In the genomic region with DNA sequence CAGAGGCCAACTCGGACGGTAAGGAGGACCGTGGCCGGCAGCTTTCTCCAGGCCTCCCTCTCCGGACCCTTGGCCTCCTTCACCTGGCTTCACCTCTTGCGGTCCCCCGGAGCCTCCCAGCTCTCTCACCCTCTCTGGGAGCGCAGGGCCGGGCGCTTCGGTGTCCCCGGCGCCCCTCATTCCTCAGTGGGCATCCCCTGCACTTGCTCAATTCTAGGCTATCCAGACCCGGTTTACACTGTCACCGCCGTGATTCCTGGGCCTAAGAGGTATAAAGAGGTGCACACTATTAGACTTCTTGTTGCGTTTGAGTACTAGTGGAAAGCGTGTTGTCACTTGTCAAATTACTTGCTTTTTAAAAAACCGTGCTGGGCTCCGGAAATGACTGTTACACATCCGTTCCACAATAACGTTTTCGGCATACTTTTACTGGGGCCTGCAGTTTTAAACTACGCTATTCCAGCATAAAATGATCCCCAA, we compare ENCODE assay signal across 8 mouse cellular contexts. TPM values are rescaled to one million over a fixed set of nuclear protein-coding genes. Genes with fewer than 3 reads are reported as not detected.
DNase-seq lines count a peak whose midpoint lies in the region; ATAC-seq lines count a peak whose summit lies in the region.

No protein-coding gene starts in this region.

- no peaks in the 10 kb centered on the region for H3K27me3 ChIP-seq in kidney, embryonic 16.5 days (ENCODE audit: insufficient read depth, low read length)
- no peaks in the 10 kb centered on the region for H3K27me3 ChIP-seq in hindbrain, embryonic 16.5 days (replicated peaks; ENCODE audit: control insufficient read depth, insufficient read depth, low read length)
- no peaks in the 10 kb centered on the region for H3K27me3 ChIP-seq in midbrain, embryonic 13.5 days

- H3K4me2 ChIP-seq in kidney, embryonic 16.5 days (replicated peaks; ENCODE audit: low read depth, low read length) = peak overlapping the region; percentile 87
- peak overlapping the region; percentile 96 for H3K4me2 ChIP-seq in hindbrain, embryonic 16.5 days (ENCODE audit: low read length)
- peak overlapping the region; percentile 85 for H3K4me2 ChIP-seq in midbrain, embryonic 13.5 days (replicated peaks)

- peak overlapping the region; percentile 98 for H3K4me3 ChIP-seq in kidney, embryonic 16.5 days (ENCODE audit: low read length)
- H3K4me3 ChIP-seq in hindbrain, embryonic 16.5 days (ENCODE audit: low read length) = peak overlapping the region; percentile 100
- H3K4me3 ChIP-seq in midbrain, embryonic 13.5 days (replicated peaks) = peak overlapping the region; percentile 76

- no peak for DNase-seq in kidney, adult 18-20 months
- peak; percentile 33 for DNase-seq in c-Kit-negative CD71-positive TER-119-positive erythroid progenitor cells, embryonic 14.5 days (ENCODE audit: low read depth, low spot score)
- no peak for DNase-seq in gastrocnemius, postnatal 10 days
- no peak for DNase-seq in frontal cortex, postnatal 36 days (ENCODE audit: low spot score in 2 of 2)

- no peaks in the 10 kb centered on the region for H3K36me3 ChIP-seq in kidney, embryonic 16.5 days (ENCODE audit: insufficient read depth, low read length)
- H3K36me3 ChIP-seq in hindbrain, embryonic 16.5 days (ENCODE audit: control insufficient read depth, insufficient read depth, low read length) = peaks cover 3% of the 10 kb centered on the region; the same call in 1 of the 2 replicates
- peaks cover 7% of the 10 kb centered on the region; the same call in 1 of the 2 replicates for H3K36me3 ChIP-seq in midbrain, embryonic 13.5 days

- peak overlapping the region; percentile 90 for H3K27ac ChIP-seq in kidney, embryonic 16.5 days (ENCODE audit: low read length)
- peak overlapping the region; percentile 91 for H3K27ac ChIP-seq in hindbrain, embryonic 16.5 days (ENCODE audit: low read depth, low read length)
- peak overlapping the region; percentile 87 for H3K27ac ChIP-seq in midbrain, embryonic 13.5 days

- no peaks in the 10 kb centered on the region for H3K9me3 ChIP-seq in kidney, embryonic 16.5 days (ENCODE audit: low read length)
- H3K9me3 ChIP-seq in hindbrain, embryonic 16.5 days (ENCODE audit: control insufficient read depth, low read length) = no peaks in the 10 kb centered on the region
- H3K9me3 ChIP-seq in midbrain, embryonic 13.5 days = no peaks in the 10 kb centered on the region

- H3K4me1 ChIP-seq in kidney, embryonic 16.5 days (ENCODE audit: insufficient read depth, low read length) = peaks cover 8% of the 10 kb centered on the region
- peaks cover 13% of the 10 kb centered on the region for H3K4me1 ChIP-seq in hindbrain, embryonic 16.5 days (ENCODE audit: control insufficient read depth, insufficient read depth, low read depth, low read length)
- H3K4me1 ChIP-seq in midbrain, embryonic 13.5 days (replicated peaks) = peaks cover 23% of the 10 kb centered on the region

- peak overlapping the region; percentile 99 for H3K9ac ChIP-seq in kidney, embryonic 16.5 days (replicated peaks; ENCODE audit: low read length)
- peak overlapping the region; percentile 97 for H3K9ac ChIP-seq in hindbrain, embryonic 16.5 days (ENCODE audit: low read depth, low read length)
- peak overlapping the region; percentile 98 for H3K9ac ChIP-seq in midbrain, embryonic 13.5 days (replicated peaks)

- ATAC-seq in kidney, embryonic 16.5 days (ENCODE audit: low FRiP score, low TSS enrichment) = peak; percentile 69
- no peak for ATAC-seq in hindbrain, embryonic 16.5 days
- peak; percentile 84; the same call in 1 of the 2 replicates for ATAC-seq in midbrain, embryonic 13.5 days
- ATAC-seq in frontal cortex, adult (ENCODE audit: low TSS enrichment) = no peak; the same call in 1 of the 2 replicates

- WGBS in kidney, embryonic 16.5 days = under 1% methylated on average over 24 of the region's 24 CpGs
- WGBS in hindbrain, embryonic 16.5 days = 2% methylated on average over 24 of the region's 24 CpGs
- WGBS in midbrain, embryonic 13.5 days = 1% methylated on average over 24 of the region's 24 CpGs

RNA-seq across cellular contexts. Expression of gene Chordc1, which starts 0.6 kb away (rescaled TPM):
- 122 and 131 TPM in 2 replicates for polyA plus RNA-seq in kidney, embryonic 16.5 days (2015; fragmentation: Nextera tagmentation; extraction: Ambion mirVana)
- 115 and 116 TPM in 2 replicates for polyA plus RNA-seq in hindbrain, embryonic 16.5 days (2015; fragmentation: Nextera tagmentation; extraction: Ambion mirVana)
- polyA plus RNA-seq in midbrain, embryonic 13.5 days (2015; fragmentation: Nextera tagmentation; extraction: Ambion mirVana) = 141 and 148 TPM in 2 replicates
- 10 to 100 TPM; 36.1 to 42.1 TPM for total RNA-seq in gastrocnemius, postnatal 10 days (2021)

Comparison
In these comparisons a context has a peak if more than half of its experiments do, and no peak if none do; other contexts are left out.
1. ATAC-seq: peak in kidney, embryonic 16.5 days (single experiment) and midbrain, embryonic 13.5 days (single experiment); none in hindbrain, embryonic 16.5 days (single experiment) and frontal cortex, adult (single experiment).
2. Peak in every context shown above with its lines, with median percentiles within 50 percentile points of each other: H3K27ac ChIP-seq, H3K4me2 ChIP-seq, H3K4me3 ChIP-seq and H3K9ac ChIP-seq.